Comparison of ENCODE assay signal across 9 mouse cellular contexts in genomic region chr7:3616057-3616388, GRCm38 (mm10). TPM values are rescaled to one million over a fixed set of nuclear protein-coding genes. Genes with fewer than 3 reads are reported as not detected.
DNase-seq lines count a peak whose midpoint lies in the region; ATAC-seq and TF ChIP-seq lines count a peak whose summit lies in the region.
"Had no signal": no experiment of that assay in that cellular context is flagged by ENCODE, and none has a peak within 500 bp of the region (broad histone marks: within the 10 kb centered on the region; RNA-seq: fewer than 3 reads in every experiment).

TSS of gene Oscar (minus strand) at chr7:3616157.

- peak within 1 kb of the TSS; percentile 90 for H3K4me3 ChIP-seq in left cerebral cortex, adult 2 months
- H3K4me3 ChIP-seq in forebrain, embryonic 10.5 days, result peak within 1 kb of the TSS; percentile 78
- H3K4me3 ChIP-seq in limb, embryonic 11.5 days (ENCODE audit: low read depth, low read length), result peak within 1 kb of the TSS; percentile 76; the same call in 1 of the 2 replicates
- H3K4me3 ChIP-seq in neural tube, embryonic 14.5 days (ENCODE audit: low read depth, low read length), result peak within 1 kb of the TSS; percentile 66; the same call in 1 of the 2 replicates

- intact Hi-C loops in left cerebral cortex, adult 2 months (cut with DNase I), result no loop called here
- intact Hi-C loops in left cerebral cortex, postnatal 10 days (cut with DNase I), result no loop called here
- intact Hi-C loops in left cerebral cortex, postnatal 14 days (cut with DNase I), result no loop called here

- no peaks in the 10 kb centered on the region for H3K27me3 ChIP-seq in forebrain, embryonic 10.5 days (ENCODE audit: poor library complexity, severe bottlenecking)
- no peaks in the 10 kb centered on the region for H3K27me3 ChIP-seq in limb, embryonic 11.5 days (ENCODE audit: control insufficient read depth, insufficient read depth, low read length)
- no peaks in the 10 kb centered on the region for H3K27me3 ChIP-seq in neural tube, embryonic 14.5 days (ENCODE audit: control insufficient read depth, insufficient read depth, low read length)

- TF ChIP-seq CTCF in left cerebral cortex, adult 2 months (IDR thresholded peaks at IDR 0.05), result no peak

- H3K36me3 ChIP-seq in forebrain, embryonic 10.5 days (replicated peaks), result peaks cover 21% of the 10 kb centered on the region
- peaks cover 5% of the 10 kb centered on the region for H3K36me3 ChIP-seq in limb, embryonic 11.5 days (ENCODE audit: control insufficient read depth, insufficient read depth, low read length)
- peaks cover 6% of the 10 kb centered on the region; the same call in 1 of the 2 replicates for H3K36me3 ChIP-seq in neural tube, embryonic 14.5 days (ENCODE audit: control insufficient read depth, insufficient read depth, low read length)

- no peak within 1 kb of the TSS for H3K27ac ChIP-seq in left cerebral cortex, adult 2 months
- no peak within 1 kb of the TSS for H3K27ac ChIP-seq in forebrain, embryonic 10.5 days
- H3K27ac ChIP-seq in limb, embryonic 11.5 days (replicated peaks; ENCODE audit: low read depth, low read length), result no peak within 1 kb of the TSS
- H3K27ac ChIP-seq in neural tube, embryonic 14.5 days (ENCODE audit: low read depth, low read length), result no peak within 1 kb of the TSS

- WGBS in forebrain, embryonic 10.5 days, result 82% methylated on average over 4 of the region's 4 CpGs
- 72% methylated on average over 4 of the region's 4 CpGs for WGBS in limb, embryonic 11.5 days
- 87% methylated on average over 4 of the region's 4 CpGs for WGBS in neural tube, embryonic 14.5 days

- H3K9ac ChIP-seq in limb, embryonic 11.5 days (ENCODE audit: low read length), result no peak within 1 kb of the TSS
- H3K9ac ChIP-seq in neural tube, embryonic 14.5 days (replicated peaks; ENCODE audit: low read depth, low read length), result no peak within 1 kb of the TSS

- ATAC-seq in limb, embryonic 11.5 days (ENCODE audit: insufficient number of reproducible peaks, low FRiP score, low TSS enrichment, low read depth), result no peak
- ATAC-seq in neural tube, embryonic 14.5 days (ENCODE audit: low read depth), result no peak
- no peak for ATAC-seq in erythroid progenitor cell, adult 5-6 weeks (replicated peaks; ENCODE audit: low FRiP score, poor library complexity, severe bottlenecking)

- H3K9me3 ChIP-seq in forebrain, embryonic 10.5 days, result no peaks in the 10 kb centered on the region
- H3K9me3 ChIP-seq in limb, embryonic 11.5 days (ENCODE audit: control insufficient read depth, low read length), result no peaks in the 10 kb centered on the region
- H3K9me3 ChIP-seq in neural tube, embryonic 14.5 days (ENCODE audit: control insufficient read depth, low read length), result no peaks in the 10 kb centered on the region

- no peak within 1 kb of the TSS for H3K4me2 ChIP-seq in limb, embryonic 11.5 days (ENCODE audit: low read depth, severe bottlenecking)
- 0 out of 2 replicates have a peak within 1 kb of the TSS, but pooled peaks have one; percentile 81 for H3K4me2 ChIP-seq in neural tube, embryonic 14.5 days (ENCODE audit: low read depth, low read length)

- H3K4me1 ChIP-seq in forebrain, embryonic 10.5 days, result peaks cover 10% of the 10 kb centered on the region
- H3K4me1 ChIP-seq in limb, embryonic 11.5 days (ENCODE audit: control insufficient read depth, insufficient read depth, low read length), result no peaks in the 10 kb centered on the region
- no peaks in the 10 kb centered on the region for H3K4me1 ChIP-seq in neural tube, embryonic 14.5 days (ENCODE audit: control insufficient read depth, insufficient read depth, low read length)

- DNase-seq in left cerebral cortex, adult 2 months (ENCODE audit: extremely low spot score in 1 of 2, low spot score in 2 of 2), result no peak
- DNase-seq in left cerebral cortex, postnatal 10 days (ENCODE audit: extremely low spot score in 1 of 2, low spot score in 2 of 2), result no peak
- DNase-seq in forebrain, embryonic 10.5 days (ENCODE audit: extremely low spot score, low spot score), result no peak
- no peak for DNase-seq in limb, embryonic 11.5 days (ENCODE audit: low spot score)
- DNase-seq in left cerebral cortex, postnatal 14 days (ENCODE audit: low spot score in 2 of 2), result no peak
- DNase-seq in left cerebral cortex, adult 8-10 months (ENCODE audit: low spot score in 2 of 2), result no peak
- DNase-seq: right cerebral cortex, postnatal 14 days had no signal

RNA-seq across cellular contexts. Expression of gene Oscar, which starts in this region (rescaled TPM):
- 1 to 10 TPM in 1 of 2 experiments, under 1 TPM in 1; 0.93 to 1.4 TPM for total RNA-seq in left cerebral cortex, adult 2 months (2021)
- 1 to 10 TPM; 1.4 to 1.7 TPM for total RNA-seq in left cerebral cortex, postnatal 10 days (2021)
- 0.09 TPM in 1 of 2 replicates, not detected in the other for polyA plus RNA-seq in forebrain, embryonic 10.5 days (2016; fragmentation: Nextera tagmentation; extraction: Ambion mirVana)
- polyA plus RNA-seq in limb, embryonic 11.5 days (2014; fragmentation: Nextera tagmentation; extraction: Ambion mirVana), result 0.29 TPM in 1 of 2 replicates, not detected in the other
- polyA plus RNA-seq in neural tube, embryonic 14.5 days (2014; fragmentation: Nextera tagmentation; extraction: Ambion mirVana), result 0.44 and 0.63 TPM in 2 replicates
- 1 to 10 TPM; 1.2 to 1.8 TPM for total RNA-seq in left cerebral cortex, postnatal 14 days (2021)
- 1 to 10 TPM in 1 of 4 experiments, under 1 TPM in 3; 0.46 to 1.1 (median 0.67) TPM for total RNA-seq in left cerebral cortex, adult 8-10 months (2022)
- not detected in 2 replicates for total RNA-seq in erythroid progenitor cell, adult 5-6 weeks (2015; ENCODE audit: low replicate concordance)
- not detected in 2 replicates for total RNA-seq in erythroid progenitor cell, adult 5-6 weeks (2017; ENCODE audit: low replicate concordance)
